Mouse (Mus musculus) cerebellum, adult 2 months (tissue): ENCODE measurements around the gene Wdfy3.

ENCODE experiments used
- CTCF ChIP-seq: fragments of 200-500 bp; IDR thresholded peaks from 2 replicates; pipeline ENCODE4 v1.5.1; 2011; ENCODE audit warnings: low read depth, mild to moderate bottlenecking, control low read depth, low read length, moderate library complexity, borderline replicate concordance; ENCODE audit not compliant: insufficient read depth
- POLR2A ChIP-seq: fragments of 200-500 bp; IDR thresholded peaks from 2 replicates; pipeline ENCODE4 v1.6.1; 2011; ENCODE audit warnings: low read length, control low read depth, borderline replicate concordance; ENCODE audit not compliant: insufficient read depth

DNA sequence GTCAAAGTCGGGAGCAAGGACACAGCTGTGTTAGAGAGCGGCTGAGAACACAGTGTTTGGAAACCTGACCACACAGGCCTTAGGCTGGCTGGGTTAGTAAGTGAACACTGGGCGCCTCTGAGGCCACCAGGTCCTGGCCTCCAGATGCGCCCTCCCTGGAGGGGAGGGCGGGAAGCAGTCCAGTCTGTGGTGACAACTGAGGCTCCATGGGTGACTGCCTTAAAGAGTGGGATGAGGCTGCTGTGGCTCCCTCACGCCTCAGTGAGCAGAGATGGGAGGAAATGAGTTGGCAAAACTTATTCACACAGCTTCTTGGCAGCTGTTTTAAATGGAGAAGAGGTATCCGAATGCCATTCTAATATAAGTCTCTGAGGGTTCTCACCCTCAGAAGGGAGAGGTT, 252.9 kb downstream of the Wdfy3 start:
- TF ChIP-seq POLR2A (no peak), CTCF (no peak)
